Mouse (Mus musculus) embryonic stem cell, embryonic (primary cell): Measurements from ENCODE around the gene Enah.

Experiments used
- CTCF ChIA-PET, 4 experiments: fragments of 300-600 bp in 2 of 4; fragments of 350-600 bp in 2 of 4; sonication (Branson Sonifier 250); formaldehyde crosslinking; loops; one replicate each; lab custom pipeline; 2022; ENCODE audit warnings: inconsistent platforms in 2 of 4; lab: Charles Lee
- POLR2A ChIA-PET, 4 experiments: fragments of 300-600 bp in 2 of 4; fragments of 350-600 bp in 2 of 4; sonication (Branson Sonifier 250); formaldehyde crosslinking; loops; one replicate each; lab custom pipeline; 2022; ENCODE audit warnings: antibody characterized with exemption in 4 of 4, inconsistent platforms in 1 of 4; lab: Charles Lee

Gene Enah

GRCm38 (mm10) chr1:181998673-181999072, 21.1 kb downstream of the Enah start:
- ChIA-PET CTCF (interaction anchor here in 1 of 4 experiments (1.0 kb wide), 1 partner anchor 126 kb away, joined by 3 read pairs; the partner anchor contains the start of gene Srp9), POLR2A (interaction anchor here in 2 of 4 experiments (0.7 to 4.1 kb wide), 5 partner anchors 12 to 66 kb away, joined by 3 to 23 read pairs (median 4); no protein-coding TSS in a partner anchor)

DNA sequence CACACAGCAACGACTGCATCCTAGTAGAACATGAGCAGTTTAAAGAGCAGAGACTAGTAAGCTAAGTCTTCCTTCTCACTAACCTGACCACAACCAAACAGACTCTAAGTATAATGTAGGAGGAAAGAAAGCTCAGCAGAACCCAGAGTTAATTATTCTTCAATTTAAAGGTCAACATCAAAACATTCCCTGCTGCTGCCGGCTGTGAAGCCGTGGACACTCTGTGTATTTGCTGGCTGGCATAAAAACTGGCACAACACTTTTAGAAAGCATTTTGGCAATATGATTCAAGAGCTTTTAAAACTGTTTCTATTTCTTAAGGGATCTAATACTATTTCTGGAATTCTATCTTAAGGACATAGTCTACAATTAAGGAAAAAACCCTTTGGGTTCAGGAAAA, 22.0 kb downstream of the Enah start:
- POLR2A ChIA-PET, result interaction anchor here in 3 of 4 experiments (0.6 to 4.1 kb wide), 9 partner anchors 11 to 1641 kb away, joined by 3 to 23 read pairs (median 4); no protein-coding TSS in a partner anchor
- CTCF ChIA-PET, result interaction anchor here in 1 of 4 experiments (0.6 kb wide), 1 partner anchor 15 kb away, joined by 4 read pairs; no protein-coding TSS in a partner anchor

- ChIA-PET CTCF (interaction anchor here in 2 of 4 experiments (0.6 to 0.7 kb wide), 2 partner anchors 98 to 165 kb away, joined by 4 to 5 read pairs; no protein-coding TSS in a partner anchor), POLR2A (interaction anchor here in 2 of 4 experiments (0.8 to 2.4 kb wide), 8 partner anchors 9 to 65 kb away, joined by 3 to 18 read pairs (median 4); no protein-coding TSS in a partner anchor)
These were observed 26.2 kb downstream of the Enah start for GRCm38 (mm10) chr1:181993597-181993996.

- ChIA-PET CTCF (no interaction called here), POLR2A (interaction anchor here in 3 of 4 experiments (1.2 to 7.3 kb wide), 9 partner anchors 10 to 46 kb away, joined by 3 to 56 read pairs (median 7); no protein-coding TSS in a partner anchor)
These were observed 31.4 kb downstream of the Enah start for GRCm38 (mm10) chr1:181988367-181988766.

- ChIA-PET CTCF (interaction anchor here in 2 of 4 experiments (0.6 to 1.6 kb wide), 3 partner anchors 11 to 124 kb away, joined by 4 to 5 read pairs (median 4); no protein-coding TSS in a partner anchor), POLR2A (interaction anchor here (0.5 to 7.3 kb wide), 16 partner anchors 8 to 398 kb away, joined by 3 to 56 read pairs (median 4); partner anchors contain the start of gene Srp9 (in 1 of the 4))
These were observed 32.6 kb downstream of the Enah start for GRCm38 (mm10) chr1:181987226-181987625.

GRCm38 (mm10) chr1:181985880-181986279, 33.9 kb downstream of the Enah start:
- ChIA-PET POLR2A (interaction anchor here in 2 of 4 experiments (0.9 to 7.3 kb wide), 6 partner anchors 9 to 30 kb away, joined by 4 to 56 read pairs (median 6); no protein-coding TSS in a partner anchor), CTCF (interaction anchor here in 1 of 4 experiments (0.5 kb wide), 1 partner anchor 491 kb away, joined by 3 read pairs; no protein-coding TSS in a partner anchor)

- ChIA-PET POLR2A (interaction anchor here in 2 of 4 experiments (0.6 to 7.3 kb wide), 7 partner anchors 8 to 386 kb away, joined by 3 to 56 read pairs (median 5); no protein-coding TSS in a partner anchor), CTCF (no interaction called here)
These were observed 35.0 kb downstream of the Enah start for GRCm38 (mm10) chr1:181984811-181985210.

DNA sequence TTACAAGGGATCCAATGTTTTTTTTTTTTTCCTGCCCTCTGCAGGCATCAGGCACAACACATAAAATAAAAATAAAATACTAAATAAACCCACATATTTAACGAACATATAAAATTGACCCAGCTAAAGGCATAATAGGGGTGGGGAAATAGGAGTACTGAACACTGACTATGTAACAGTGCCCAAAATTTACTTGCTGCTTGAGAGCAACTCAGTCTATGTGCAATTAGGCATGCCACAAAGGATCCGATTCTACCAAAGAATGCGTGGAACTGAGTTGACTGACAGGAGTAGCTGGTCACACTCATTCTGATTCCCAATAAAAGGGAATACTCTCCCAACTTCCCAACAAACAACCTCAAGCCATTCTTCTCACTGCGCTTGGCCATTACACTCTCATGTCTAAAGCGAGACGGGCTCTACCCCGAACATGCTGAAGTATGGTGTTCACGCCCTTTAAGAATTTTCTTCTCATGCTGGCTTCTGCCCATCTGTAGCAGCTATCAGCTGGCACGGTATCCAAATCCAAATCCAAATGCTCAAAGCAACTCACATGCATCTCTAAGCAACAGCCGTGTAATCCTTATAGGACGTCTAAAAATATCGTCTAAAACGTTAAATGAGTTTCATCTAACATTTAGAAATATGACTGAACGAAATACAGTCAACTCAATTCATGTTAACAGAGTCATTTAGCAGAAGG, 39.6 kb downstream of the Enah start:
- POLR2A ChIA-PET, result interaction anchor here in 3 of 4 experiments (0.8 to 5.3 kb wide), 10 partner anchors 8 to 144 kb away, joined by 3 to 56 read pairs (median 3); partner anchors contain the start of gene Srp9 (in 1 of the 3)

DNA sequence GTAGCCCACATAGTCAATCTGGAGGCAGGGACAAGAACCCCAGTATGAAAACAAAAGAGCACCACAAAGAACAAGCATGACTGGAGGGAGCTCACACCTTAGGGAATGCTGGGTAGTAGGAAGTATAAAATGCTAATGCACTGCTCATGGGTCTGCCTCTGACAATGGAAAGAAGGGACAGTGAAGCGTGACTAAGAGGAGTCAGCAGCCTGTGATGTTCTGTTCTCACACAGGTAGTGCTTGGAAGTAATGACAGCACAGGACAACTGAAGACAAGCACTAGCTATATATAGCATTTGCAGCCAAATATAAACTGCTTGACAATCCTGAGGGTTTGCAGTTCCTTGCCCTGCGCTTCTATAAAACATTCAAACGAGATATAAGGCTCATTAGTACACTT, 44.3 kb downstream of the Enah start:
- CTCF ChIA-PET, result interaction anchor here in 2 of 4 experiments (0.6 to 2.2 kb wide), 3 partner anchors 50 to 94 kb away, joined by 3 to 7 read pairs (median 7); no protein-coding TSS in a partner anchor
- POLR2A ChIA-PET, result interaction anchor here in 3 of 4 experiments (0.5 to 5.3 kb wide), 27 partner anchors 9 to 151 kb away, joined by 3 to 56 read pairs (median 4); partner anchors contain the start of gene Enah (in 1 of the 3)

More for the DNA sequence above, 39.6 kb downstream of the Enah start:
- CTCF ChIA-PET, result interaction anchor here in 1 of 4 experiments (0.5 to 0.6 kb wide), 2 partner anchors 11 to 91 kb away, joined by 3 to 7 read pairs; no protein-coding TSS in a partner anchor

DNA sequence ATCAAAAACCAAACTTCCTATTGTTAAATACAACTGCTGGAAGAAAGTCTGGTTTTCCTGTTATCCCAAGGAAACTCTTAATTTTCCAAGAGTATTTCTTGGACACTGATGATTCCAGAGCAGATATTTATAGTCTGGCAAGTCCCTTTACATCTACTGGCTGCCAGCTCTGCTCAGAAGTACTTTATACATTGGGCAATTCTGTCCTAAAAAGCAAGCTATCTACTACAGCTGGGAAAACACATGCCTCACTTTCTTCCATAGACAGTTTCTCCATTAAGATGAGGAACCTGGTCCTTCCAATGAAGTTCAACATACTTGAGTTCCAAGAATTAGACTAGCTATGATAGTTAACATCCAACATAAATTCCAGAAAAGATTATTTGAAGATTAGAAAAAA, 44.9 kb downstream of the Enah start:
- ChIA-PET POLR2A (interaction anchor here in 2 of 4 experiments (0.8 to 5.3 kb wide), 17 partner anchors 8 to 150 kb away, joined by 3 to 56 read pairs (median 5); partner anchors contain the start of gene Enah (in 1 of the 2)), CTCF (interaction anchor here in 1 of 4 experiments (2.2 kb wide), 1 partner anchor 86 kb away, joined by 7 read pairs; no protein-coding TSS in a partner anchor)

GRCm38 (mm10) chr1:181965277-181965676, 54.5 kb downstream of the Enah start:
- CTCF ChIA-PET, result no interaction called here
- POLR2A ChIA-PET, result interaction anchor here in 2 of 4 experiments (0.6 to 1.6 kb wide), 4 partner anchors 10 to 13 kb away, joined by 3 to 4 read pairs (median 3); no protein-coding TSS in a partner anchor

DNA sequence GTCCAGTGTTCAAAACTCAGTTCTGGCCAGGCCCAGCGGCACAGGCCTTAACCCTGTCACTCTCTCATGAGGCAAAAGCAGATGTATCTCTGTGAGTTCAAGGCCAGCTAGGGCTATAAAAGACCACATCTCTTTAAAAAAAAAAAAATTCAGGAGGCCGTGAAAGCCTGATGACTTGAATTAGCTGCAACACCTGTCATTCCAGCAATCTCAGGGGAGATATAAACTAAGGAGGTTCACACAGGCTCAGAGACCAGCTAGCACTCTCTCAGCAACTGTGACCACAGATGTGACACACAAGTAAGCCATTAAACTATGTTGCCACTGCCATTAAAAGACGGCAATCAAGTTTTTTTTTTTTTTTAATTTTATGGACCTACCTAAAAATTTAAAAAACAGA, 56.0 kb downstream of the Enah start:
- CTCF ChIA-PET, result interaction anchor here in 2 of 4 experiments (0.5 to 0.8 kb wide), 3 partner anchors 17 to 115 kb away, joined by 3 read pairs; no protein-coding TSS in a partner anchor
- POLR2A ChIA-PET, result interaction anchor here (0.6 to 2.2 kb wide), 13 partner anchors 9 to 432 kb away, joined by 3 to 8 read pairs (median 4); no protein-coding TSS in a partner anchor

- POLR2A ChIA-PET, result interaction anchor here (0.6 to 2.2 kb wide), 15 partner anchors 9 to 432 kb away, joined by 3 to 8 read pairs (median 3); no protein-coding TSS in a partner anchor
- CTCF ChIA-PET, result interaction anchor here in 3 of 4 experiments (0.5 to 0.8 kb wide), 4 partner anchors 74 to 1559 kb away, joined by 3 to 6 read pairs (median 3); partner anchors contain the start of gene Srp9 (in 1 of the 3)
These were observed 56.4 kb downstream of the Enah start for GRCm38 (mm10) chr1:181963351-181963750.

- ChIA-PET POLR2A (interaction anchor here in 2 of 4 experiments (0.9 to 3.9 kb wide), 9 partner anchors 10 to 164 kb away, joined by 3 to 25 read pairs (median 3); partner anchors contain the start of gene Srp9 (in 1 of the 2)), CTCF (no interaction called here)
These were observed 59.4 kb downstream of the Enah start for GRCm38 (mm10) chr1:181960383-181960782.

- POLR2A ChIA-PET, result interaction anchor here in 1 of 4 experiments (0.9 to 3.9 kb wide), 5 partner anchors 9 to 61 kb away, joined by 3 to 25 read pairs (median 6); no protein-coding TSS in a partner anchor
These were observed 61.4 kb downstream of the Enah start for GRCm38 (mm10) chr1:181958392-181958791.

GRCm38 (mm10) chr1:181957736-181958135, 62.1 kb downstream of the Enah start:
- ChIA-PET CTCF (interaction anchor here in 1 of 4 experiments (0.5 kb wide), 1 partner anchor 118 kb away, joined by 5 read pairs; no protein-coding TSS in a partner anchor), POLR2A (interaction anchor here in 3 of 4 experiments (0.6 to 3.9 kb wide), 6 partner anchors 10 to 384 kb away, joined by 3 to 25 read pairs (median 4); partner anchors contain the start of gene Fbxo28 (in 1 of the 3))

More at GRCm38 (mm10) chr1:181958392-181958791, 61.4 kb downstream of the Enah start:
- CTCF ChIA-PET, result no interaction called here

DNA sequence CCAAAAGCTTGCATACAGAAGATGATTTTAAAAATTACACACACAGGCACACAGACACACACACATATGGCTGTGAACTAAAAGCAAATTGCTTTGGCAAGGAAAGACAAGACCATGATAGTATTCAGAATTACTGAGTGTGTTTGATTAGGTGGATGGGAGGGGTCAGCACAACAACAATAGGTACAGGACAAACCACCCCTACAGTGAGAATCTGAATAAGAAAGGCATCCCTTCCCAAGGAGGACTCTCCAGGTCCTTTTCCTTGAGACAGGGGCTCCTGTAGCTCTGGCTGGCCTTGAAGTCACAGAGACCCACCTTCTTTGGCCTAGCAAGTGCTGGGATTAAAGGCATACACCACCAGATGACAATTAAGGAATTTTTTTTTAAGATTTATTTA, 66.2 kb downstream of the Enah start:
- POLR2A ChIA-PET, result interaction anchor here in 3 of 4 experiments (0.6 to 4.3 kb wide), 24 partner anchors 9 to 805 kb away, joined by 3 to 48 read pairs (median 3); no protein-coding TSS in a partner anchor
- CTCF ChIA-PET, result interaction anchor here in 1 of 4 experiments (0.7 kb wide), 1 partner anchor 64 kb away, joined by 3 read pairs; no protein-coding TSS in a partner anchor
